Mouse (Mus musculus): ENCODE data around the gene Mydgf.

Gene Mydgf

DNA sequence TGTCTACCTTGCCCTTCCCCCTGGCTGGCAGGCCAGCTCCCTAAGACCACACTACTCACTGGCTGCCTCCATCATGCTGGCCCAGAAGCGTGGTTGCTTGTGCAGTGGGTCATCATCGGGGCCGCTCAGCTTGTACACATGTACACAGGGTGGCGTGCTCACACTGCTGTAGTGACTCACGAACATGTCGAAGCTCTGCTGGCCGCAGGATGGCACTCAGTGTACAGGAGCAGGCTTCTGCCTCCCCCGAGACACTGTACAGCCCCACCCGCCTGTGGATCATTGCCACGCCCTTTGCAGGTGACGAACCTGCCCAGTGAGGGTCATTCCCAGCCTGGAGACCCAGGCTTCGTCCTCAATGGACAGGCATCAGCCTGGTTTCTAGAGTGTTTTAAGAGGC is 10.6 kb upstream of the Mydgf start:
- DNase-seq (ENCODE audit: low read depth, low spot score): no peak

DNA sequence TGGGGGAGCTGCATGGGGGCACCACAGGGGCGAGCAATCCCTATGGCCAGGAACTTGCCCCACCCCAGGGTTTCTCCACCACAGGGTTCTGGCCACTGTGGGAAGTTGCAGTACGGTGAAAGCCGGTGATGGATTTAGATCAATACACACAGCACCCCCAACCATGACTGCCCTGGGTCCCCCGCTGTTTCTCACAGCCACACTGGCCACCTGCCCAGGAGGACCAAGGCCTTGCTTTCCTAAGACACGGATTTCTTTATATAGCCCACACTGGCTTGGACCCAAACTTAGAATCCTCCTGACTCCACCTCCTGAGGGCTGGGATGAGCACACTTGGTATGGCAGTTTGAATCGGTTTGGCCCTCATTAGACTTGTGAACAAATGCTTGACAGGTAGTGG is 7.5 kb upstream of the Mydgf start:
- DNase-seq (ENCODE audit: low read depth, low spot score): no peak

DNA sequence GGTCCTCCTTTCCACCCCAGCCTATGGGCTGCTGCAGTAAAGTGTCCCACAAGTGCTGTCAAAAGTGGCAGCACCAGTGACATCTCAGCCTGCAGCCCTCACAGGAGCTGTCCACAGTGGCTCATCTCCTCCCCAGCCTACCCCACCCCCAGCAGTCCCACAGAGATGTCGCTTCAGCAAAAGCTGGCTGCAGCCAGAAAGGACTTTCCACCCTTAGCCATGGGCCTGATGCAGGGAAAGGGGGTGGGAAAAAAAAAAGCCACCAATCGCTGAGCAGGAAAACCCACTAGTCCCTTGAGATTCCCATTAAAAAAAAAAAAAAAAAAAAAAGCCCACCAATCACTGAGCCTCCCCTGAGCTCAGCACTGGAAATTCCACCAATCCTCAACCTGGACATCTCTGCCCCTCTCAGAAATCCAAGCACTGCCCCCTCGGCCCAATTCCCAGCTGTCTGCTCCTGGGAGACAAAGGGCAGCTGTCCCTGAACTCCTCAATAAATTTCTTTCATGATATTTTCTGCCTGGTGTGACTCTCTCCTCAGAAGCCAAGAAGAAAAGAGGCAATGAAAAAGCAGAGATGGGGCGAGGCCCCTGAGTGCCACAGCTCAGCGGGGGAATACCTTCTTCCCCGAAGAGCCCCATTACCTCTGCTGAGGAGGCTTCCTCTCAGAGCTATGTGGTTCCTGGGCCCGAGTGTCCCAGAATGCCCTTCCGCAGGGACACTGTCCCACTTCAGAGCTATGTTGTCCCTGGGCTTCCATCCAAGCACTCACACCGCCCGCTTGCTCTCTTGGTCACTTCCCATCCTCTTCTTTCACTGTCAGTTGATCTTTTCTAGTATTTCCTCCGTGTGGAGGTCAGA is 1.8 kb upstream of the Mydgf start:
- DNase-seq (ENCODE audit: low read depth, low spot score): peak; percentile 76

DNA sequence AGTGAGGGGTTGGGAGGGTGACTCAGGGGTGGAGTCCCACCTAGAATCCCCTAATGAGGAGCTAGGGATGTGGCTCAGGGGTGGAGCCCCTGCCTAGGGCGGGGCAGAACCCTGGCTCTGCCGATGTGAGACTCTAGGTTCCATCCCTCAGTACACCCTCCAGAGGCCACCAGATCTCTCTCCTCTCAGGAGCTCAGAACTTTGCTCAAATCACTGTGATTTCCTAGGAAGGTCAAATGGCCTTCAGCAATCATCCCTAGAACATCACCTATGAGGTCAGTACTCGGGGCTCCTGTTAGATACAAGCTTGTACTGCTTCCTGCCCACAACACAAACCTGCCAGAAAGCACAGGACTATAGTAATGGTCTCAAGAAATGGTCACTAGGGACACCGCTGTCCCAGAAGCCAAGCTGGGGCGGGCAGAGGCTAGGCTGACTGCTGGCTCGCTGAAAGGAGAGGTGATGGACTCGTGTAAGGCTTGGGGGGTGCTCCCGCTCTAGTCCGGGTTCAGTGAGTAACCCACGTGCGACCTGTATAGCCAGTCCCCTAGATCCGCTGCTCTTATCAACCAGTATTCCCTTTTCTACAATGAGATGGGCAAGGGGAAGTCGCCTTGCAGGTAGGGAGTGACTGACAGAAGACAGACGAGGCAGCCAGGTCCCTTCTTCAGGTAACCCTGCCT is 604 bp downstream of the Mydgf start:
- no peak for DNase-seq (ENCODE audit: low read depth, low spot score)

DNA sequence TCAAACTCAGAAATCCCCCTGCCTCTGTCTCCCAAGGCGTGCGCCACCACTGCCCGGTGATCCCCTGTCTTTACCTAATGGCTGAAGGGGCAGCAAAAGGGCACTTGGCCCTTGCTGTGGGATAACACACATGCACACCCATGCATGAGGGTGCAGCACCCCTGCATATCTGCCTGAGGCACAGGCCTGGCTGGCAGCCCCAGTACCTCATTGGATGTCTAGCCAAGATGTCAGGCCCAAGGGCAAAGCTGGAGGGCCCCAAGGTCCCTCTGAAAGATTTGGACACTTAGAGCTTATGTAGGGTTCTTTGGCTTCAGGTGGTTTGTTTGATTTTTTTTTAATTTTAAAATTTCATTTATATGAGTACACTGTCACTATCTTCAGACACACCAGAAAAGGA is 8.3 kb downstream of the Mydgf start:
- no peak for DNase-seq (ENCODE audit: low read depth, low spot score)

DNA sequence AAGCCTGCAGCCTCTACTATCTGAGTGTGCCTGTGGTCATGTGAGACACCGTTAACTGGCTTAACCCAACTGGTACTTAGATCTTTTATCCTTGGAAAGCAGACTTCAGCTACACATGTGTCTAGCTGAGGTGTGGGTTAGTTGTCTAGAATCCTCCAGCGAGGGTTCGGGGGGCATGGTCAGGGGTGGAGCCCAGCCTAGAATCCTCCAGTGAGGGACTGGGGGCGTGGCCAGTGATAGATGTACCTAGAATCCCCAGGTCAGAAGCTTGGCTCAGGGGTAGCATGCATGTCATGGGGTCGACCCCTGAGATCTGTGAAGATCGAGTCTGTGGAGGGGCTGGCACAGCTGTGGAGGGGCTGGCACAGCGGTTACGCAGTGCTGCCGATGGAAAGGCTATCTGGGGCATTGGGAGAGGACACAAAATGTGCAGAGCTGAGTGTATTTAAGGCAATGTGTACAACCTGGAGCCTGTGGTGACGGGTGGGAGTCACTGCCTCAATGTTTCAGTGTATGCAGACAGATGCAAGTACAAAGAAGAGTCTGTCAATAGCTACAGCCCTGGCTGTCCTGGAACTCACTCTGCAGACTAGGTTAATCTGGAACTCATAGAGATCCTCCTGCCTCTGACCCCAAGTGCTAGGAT is 10.2 kb downstream of the Mydgf start:
- DNase-seq (ENCODE audit: low read depth, low spot score): no peak

DNA sequence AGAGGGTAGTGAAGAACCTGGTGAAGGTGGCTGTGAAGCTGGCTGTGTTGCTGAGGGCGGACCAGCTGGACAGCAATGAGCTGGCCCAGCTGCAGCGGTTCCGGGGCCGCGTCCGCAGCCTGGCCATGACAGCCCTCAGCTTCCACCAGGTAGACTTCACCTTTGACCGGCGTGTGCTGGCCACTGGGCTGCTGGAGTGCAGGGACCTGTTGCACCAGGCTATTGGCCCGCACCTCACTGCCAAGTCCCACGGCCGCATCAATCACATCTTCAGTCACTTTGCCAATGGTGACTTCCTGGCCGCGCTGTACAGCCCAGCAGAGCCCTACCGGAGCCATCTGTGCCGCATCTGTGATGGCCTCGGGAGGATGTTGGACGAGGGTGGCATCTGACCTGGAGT is 11.8 kb downstream of the Mydgf start:
- DNase-seq (ENCODE audit: low read depth, low spot score): no peak

DNA sequence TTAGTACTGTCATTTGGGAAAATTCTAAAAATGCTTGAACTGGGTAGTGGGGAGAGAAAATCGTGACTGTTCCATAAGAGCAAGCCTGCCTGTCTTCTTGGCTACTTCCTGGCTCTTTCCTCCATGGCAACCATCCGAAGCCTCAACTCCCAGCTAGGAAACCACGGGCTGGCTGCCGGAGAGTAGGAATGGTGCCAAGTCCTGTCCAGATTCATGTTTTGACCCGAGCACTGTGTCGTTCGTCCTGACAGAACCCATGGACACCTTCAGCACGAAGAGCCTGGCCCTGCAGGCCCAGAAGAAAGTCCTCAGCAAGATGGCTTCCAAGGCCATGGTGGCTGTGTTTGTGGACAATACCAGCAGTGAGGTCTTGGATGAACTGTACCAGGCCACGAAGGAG is 12.3 kb downstream of the Mydgf start:
- no peak for DNase-seq (ENCODE audit: low read depth, low spot score)

DNA sequence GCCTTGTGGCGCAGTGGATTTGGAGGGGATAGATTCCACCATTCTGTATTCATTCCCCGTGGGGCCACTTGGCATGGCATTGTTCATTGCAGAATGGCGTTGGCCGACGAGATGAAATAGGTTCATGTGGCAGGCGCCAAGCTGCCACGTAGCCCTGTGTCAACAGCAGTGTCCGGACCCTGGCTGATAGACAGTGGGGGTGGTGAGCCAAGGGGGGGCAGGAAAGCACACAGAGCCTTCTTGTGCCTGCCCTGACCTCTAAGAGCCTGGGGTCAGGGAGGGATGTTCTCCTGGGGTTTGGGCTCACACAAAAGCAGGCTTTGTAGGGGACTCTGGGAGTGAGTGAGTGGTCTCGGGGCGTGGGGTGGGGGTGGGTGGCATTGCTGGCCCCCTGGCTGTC is 13.1 kb downstream of the Mydgf start:
- DNase-seq (ENCODE audit: low read depth, low spot score): peak; percentile 50

DNA sequence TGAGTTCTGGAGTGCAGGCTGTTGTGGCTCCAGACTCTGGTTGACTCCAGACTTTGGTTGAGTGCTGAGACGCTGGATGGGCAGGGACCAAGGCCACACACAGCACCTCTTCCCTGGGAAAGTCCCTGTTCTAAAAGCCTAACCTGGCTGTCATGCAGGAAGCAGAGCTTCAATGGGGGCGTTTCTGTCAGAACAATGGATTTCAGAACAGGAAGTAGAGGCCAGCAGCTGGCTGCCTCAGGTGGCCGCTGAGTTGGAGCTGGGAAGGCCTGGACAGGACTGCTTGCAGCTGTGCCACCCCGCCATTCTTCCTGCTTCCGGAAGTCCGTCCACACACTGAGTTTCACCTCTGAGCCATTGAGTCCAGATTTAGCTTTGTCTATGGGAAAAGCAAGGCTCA is 13.9 kb downstream of the Mydgf start:
- DNase-seq (ENCODE audit: low read depth, low spot score): no peak

DNA sequence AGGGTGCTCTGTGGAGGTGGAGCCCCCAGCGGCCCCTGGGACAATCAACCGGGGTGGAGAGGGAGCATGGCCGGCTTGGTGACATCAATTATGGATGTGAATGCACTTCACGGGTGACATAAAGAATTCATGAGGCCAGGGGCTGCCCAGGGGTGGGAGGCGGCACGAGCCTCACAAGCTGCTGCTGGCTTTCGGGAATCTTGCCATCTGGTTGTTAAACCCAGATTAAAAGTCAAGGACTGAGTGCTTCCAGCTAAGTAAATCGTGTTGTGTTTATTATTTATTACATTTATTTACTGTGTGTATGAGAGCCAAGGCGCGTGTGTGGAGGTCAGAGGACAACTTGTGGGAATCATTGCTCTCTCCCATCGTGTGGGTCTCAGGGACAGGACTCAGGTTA is 18.0 kb downstream of the Mydgf start:
- DNase-seq (ENCODE audit: low read depth, low spot score): no peak

DNA sequence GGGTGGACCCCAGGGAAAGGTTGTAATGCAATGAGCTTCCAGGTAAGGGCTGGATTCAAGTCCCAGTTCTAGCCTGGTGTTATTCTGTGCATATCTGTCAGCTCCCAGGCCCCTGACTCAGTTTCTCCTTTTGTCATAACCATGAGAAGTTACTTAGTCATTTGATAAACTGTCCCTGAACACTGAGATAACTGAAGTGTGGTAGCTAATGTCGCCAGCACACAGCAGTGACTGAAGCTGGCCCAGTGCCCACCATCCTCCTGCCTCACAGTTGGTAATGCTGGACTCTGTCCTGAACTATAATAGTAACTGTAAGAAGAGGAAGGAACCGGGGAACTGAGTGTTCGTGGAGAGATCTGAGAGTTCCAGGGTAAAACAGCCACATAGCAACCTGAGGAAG is 19.2 kb downstream of the Mydgf start:
- no peak for DNase-seq (ENCODE audit: low read depth, low spot score)

DNA sequence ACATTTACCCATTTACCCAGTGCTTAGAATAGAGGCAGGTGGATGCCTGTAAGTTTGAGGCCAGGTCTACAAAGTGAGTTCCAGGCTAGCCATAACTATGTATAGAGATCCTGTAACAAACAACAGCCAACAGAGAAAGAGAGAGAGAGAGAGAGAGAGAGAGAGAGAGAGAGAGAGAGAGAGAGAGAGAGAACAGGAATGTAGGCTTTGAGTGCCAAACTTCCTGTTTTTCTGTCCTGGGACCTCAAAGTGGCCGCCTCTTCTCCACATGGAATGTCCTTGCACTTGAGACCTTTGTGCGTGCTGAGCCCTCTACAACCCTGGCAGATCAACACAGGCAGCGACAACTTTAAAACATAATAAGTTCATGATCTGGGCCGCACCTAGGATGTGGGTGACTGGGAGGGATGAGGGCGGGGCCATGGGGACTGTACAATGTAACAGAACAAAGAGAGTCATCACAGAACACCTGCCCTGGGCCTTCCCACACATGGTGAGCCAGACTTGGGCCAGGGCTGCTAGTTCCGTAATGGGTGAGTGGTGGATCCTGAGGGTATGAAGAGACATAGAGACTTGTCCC is 20.1 kb downstream of the Mydgf start:
- no peak for DNase-seq (ENCODE audit: low read depth, low spot score)

DNA sequence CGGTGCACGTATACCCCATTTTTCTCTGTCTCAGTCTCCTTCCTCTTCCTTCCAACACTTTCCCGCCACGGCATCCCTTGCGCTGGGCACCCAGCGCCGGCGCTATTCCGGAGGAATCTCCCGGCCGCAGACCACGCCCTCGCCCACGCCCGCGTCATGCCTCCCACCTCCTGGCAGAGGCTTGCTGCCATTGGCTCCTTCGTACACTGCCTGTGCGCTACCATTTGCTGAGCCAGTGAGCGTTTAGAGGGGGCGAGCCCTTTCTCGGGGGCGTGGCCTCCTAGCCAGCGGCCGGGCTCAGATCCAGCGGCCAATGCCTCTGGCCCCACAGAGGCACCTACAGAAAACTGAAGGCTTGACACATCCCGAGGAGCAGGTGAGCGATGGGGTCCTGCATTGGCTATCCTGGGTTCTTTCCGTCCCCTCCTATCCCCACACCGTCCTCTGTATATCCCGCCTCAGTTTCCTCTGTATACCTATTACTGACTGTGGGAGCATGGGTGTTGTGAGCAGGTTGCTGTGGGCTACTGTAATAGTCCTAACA is 21.4 kb downstream of the Mydgf start, which contains the start of gene Tnfaip8l1:
Gene Tnfaip8l1 (plus strand): TSS at position 247 of the 544 bp plus-strand sequence.
- DNase-seq (ENCODE audit: low read depth, low spot score): peak; percentile 94

DNA sequence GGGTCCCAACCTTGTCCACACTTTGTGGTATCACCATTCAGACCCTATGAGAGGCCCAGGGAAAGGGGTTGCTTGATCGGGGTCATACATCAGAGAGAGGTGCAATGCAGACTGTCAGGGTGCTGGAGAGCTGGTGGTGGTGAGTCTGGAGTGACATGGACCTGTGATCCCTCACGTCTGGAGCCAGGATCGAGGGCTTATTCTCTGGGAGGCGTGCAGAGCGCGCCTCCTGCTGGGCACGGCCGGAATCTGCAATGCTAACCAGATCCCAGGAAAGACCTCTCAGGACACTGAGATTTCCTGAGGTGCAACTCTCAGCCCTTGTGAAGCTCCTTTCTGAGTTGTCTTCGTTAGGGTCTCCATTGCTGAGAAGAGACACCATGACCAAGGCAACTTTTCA is 24.0 kb downstream of the Mydgf start:
- peak; percentile 85 for DNase-seq (ENCODE audit: low read depth, low spot score)

DNA sequence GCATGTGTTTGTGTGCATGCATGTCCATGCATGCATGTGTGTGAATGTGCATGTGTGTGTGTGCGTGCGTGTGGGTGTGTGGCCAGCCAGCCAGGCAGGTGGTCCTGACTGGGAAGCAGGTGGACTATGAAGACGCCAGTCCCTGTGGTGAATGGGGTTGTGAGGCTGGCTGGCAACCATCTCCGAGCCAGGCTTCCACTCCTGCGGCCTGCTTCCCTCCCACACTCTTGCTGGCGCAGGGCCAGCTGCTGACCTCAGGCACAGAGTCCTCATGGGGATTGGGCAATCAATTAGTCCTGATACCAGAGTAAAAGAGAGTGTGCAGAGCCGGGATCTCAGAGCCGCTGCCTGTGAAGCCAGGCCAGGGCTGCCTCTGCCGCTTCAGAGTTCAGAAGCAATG is 30.1 kb downstream of the Mydgf start:
- peak; percentile 87 for DNase-seq (ENCODE audit: low read depth, low spot score)

DNA sequence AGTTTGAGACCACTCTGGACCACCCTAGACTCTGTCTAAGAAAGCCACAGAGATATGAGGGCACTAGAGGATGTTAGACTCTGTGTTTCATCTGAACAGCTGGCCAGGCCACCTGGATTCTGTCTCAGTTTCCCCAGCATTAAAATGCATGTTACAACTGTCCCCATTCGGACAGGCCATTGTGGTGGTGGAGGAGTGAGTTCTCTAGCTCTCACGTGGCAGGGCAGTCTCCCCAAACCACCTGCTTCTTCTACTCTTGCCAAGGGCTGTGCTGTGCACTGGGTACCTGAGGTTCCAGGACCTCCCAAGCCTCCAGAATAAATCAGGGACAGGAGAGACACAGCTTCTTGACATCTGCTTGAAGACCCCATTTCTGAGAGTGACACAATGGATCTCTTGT is 33.8 kb downstream of the Mydgf start:
- no peak for DNase-seq (ENCODE audit: low read depth, low spot score)

DNA sequence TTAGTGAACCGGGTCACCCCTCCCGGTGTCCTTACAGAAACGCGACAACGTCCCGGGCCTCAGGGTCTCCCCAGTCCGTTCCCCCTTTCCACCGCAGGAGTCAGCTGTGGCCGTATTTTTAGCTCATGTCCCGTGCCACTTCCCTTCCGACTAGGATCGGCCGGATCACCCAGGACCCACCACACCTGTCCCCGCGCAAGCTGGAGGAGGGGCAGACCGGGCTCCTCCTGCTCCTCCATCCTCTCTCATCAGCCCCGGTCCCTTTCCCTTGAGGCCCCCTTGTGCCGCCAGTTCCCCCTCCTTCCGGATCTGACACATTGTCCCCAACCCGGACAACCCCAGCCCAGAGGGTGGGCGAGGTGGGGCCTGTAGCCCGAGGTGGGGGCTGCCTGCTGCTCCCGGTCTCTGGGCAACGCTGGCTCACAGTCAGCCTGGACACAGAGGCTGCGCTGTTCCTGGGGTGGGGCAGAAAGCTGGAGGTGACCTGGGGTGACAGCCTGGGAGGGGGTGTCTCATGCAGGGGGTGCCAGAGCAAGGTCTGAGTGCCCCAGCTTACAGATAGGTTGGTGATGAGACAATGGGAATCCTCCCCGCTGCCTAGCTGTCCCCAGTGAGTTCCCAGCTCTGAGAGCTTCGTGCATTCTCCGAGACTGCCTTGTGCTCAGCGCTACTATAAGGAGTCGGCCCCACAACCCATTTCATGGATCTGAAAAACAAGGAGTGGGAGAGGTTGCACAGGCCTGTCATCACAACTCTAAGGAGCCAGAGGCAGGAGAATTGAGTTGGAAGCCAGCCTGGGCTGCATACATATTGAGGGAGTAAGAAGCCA is 34.7 kb downstream of the Mydgf start:
- DNase-seq (ENCODE audit: low read depth, low spot score): no peak

DNA sequence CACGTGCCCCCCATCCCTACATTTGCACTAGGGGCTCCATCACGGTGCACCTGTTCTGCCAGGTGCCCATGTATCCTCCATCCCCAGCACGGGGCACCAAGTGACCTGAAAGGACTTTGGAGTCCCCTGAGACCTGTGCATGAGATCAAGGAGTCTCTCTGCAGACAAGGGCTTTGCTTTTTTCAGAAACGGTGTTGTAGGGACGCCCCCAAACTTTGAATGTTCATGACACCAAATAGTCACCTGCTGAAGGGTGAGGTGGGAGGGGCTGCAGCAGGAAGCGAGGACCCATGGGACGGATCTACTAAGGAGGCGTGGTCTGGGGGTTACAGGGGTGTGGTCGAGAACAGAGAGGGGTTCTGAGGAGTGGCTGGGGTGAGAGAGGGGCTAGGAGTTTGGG is 35.4 kb downstream of the Mydgf start:
- no peak for DNase-seq (ENCODE audit: low read depth, low spot score)

DNA sequence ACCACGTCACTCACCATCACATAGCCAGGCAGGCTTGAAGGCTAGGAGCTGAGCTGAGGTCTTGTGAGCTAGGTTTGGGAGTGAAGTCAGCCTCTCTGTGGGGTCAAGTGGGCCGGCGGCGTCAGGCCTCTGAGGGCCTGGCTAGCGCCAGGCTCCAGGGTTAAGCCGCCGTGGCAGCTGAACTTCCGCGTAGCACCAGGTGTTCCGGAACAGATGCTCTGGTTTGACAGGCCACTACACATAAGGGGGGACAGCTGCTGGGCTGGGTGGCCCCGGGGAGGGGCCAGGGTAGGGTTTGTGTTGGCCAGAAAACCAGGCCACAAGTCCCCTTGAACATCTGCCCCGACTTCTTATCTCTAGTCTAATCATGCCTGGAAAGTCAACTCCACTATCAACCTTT is 36.3 kb downstream of the Mydgf start:
- no peak for DNase-seq (ENCODE audit: low read depth, low spot score)

DNA sequence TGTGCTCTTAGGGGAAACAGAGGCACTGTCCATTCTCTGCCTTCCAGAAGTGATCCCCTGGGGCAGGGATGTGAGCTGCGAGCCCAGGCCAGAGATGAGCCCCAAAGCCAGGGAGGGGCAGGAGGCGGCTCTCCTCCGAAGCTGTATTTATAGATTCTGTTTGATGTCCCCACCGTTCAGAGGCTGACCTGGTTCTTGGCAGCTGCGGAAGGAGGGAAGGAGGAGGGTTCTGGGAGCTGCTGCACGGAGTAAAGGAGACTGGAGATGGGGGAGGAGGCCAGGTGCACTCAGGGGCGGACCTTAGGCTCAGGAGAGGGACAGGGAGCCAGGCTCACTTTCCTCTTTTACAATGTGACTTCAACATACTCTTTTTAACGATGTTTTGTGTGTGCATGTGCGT is 37.6 kb downstream of the Mydgf start:
- DNase-seq (ENCODE audit: low read depth, low spot score): no peak

Measured in mesoderm, embryonic 11.5 days (tissue).